Mouse (Mus musculus) bone marrow, adult 2 months (tissue): ENCODE data around the gene Ldb2.

Source experiments
- CTCF ChIP-seq: fragments of 200-500 bp; IDR thresholded peaks from 2 replicates; pipeline ENCODE4 v1.5.1; 2011; ENCODE audit warnings: low read length, control low read depth; ENCODE audit not compliant: control insufficient read depth, insufficient read depth
- POLR2A ChIP-seq: fragments of 200-500 bp; IDR thresholded peaks from 2 replicates; pipeline ENCODE4 v1.6.1; 2011; ENCODE audit warnings: low read depth, mild to moderate bottlenecking, control low read depth, low read length, borderline replicate concordance; ENCODE audit not compliant: control insufficient read depth

DNA sequence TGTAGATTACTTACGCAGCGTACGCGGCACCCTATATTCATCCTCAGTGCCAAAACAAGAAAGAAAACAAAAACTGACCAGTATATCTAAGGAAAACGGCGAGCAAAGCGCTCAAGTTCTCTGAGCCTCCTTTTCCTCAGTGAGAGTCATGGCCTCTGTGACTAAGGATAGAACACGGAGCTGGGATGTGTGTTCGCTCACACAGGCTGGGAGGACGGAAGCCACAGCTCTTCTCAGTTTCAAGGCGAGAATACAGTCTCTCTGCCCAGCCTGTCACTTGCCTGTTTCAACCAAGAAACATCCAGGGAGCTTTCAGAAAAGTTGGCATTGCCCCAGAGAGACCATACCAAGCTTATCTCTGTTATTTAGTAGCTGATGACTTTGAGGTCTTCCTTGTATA lies 71.5 kb downstream of the Ldb2 start:
- TF ChIP-seq CTCF (no peak), POLR2A (no peak)
